Mouse (Mus musculus): ENCODE measurements around the gene Btn1a1. TPM values are rescaled to one million over a fixed set of nuclear protein-coding genes. Genes with fewer than 3 reads are reported as not detected.

The Btn1a1 gene
- polyA plus RNA-seq, 1 experiment from 2014 or later: 0.20 TPM

GRCm38 (mm10) chr13:23448758-23449157 lies 16.9 kb downstream of the Btn1a1 start:
- H3K36me3 ChIP-seq (ENCODE audit: control insufficient read depth, insufficient read depth, low read length): no peaks in the 10 kb centered on the region
- no peak overlapping the region for H3K27ac ChIP-seq (ENCODE audit: low read depth, low read length)
- peak overlapping the region; percentile 48; the same call in 1 of the 2 replicates for H3K9ac ChIP-seq (ENCODE audit: low read depth, low read length)
- peak overlapping the region; percentile 86 for H3K4me2 ChIP-seq (ENCODE audit: low read length)
- WGBS: 61% methylated on average over 3 of the region's 3 CpGs
- ATAC-seq: no peak
- peak overlapping the region; percentile 58 for H3K4me3 ChIP-seq (ENCODE audit: low read length)
- H3K27me3 ChIP-seq (replicated peaks; ENCODE audit: control insufficient read depth, insufficient read depth, low read length): no peaks in the 10 kb centered on the region
- peaks cover 12% of the 10 kb centered on the region for H3K4me1 ChIP-seq (ENCODE audit: control insufficient read depth, insufficient read depth, low read depth, low read length)
- no peaks in the 10 kb centered on the region for H3K9me3 ChIP-seq (ENCODE audit: control insufficient read depth, low read length)

- Histone ChIP-seq H3K27me3 (replicated peaks; ENCODE audit: control insufficient read depth, insufficient read depth, low read length) (no peaks in the 10 kb centered on the region), H3K9ac (ENCODE audit: low read depth, low read length) (peak overlapping the region; percentile 52), H3K4me1 (ENCODE audit: control insufficient read depth, insufficient read depth, low read depth, low read length) (peaks cover 12% of the 10 kb centered on the region), H3K9me3 (ENCODE audit: control insufficient read depth, low read length) (no peaks in the 10 kb centered on the region), H3K36me3 (ENCODE audit: control insufficient read depth, insufficient read depth, low read length) (no peaks in the 10 kb centered on the region), H3K27ac (ENCODE audit: low read depth, low read length) (peak overlapping the region; percentile 78), H3K4me2 (ENCODE audit: low read length) (peak overlapping the region; percentile 58), H3K4me3 (ENCODE audit: low read length) (peak overlapping the region; percentile 81)
- 0% methylated on average over 16 of the region's 16 CpGs for WGBS
- peak; percentile 69 for ATAC-seq
Measured at GRCm38 (mm10) chr13:23446498-23446952, 19.2 kb downstream of the Btn1a1 start.

GRCm38 (mm10) chr13:23445561-23446320 lies 20.0 kb downstream of the Btn1a1 start:
- Histone ChIP-seq H3K27me3 (replicated peaks; ENCODE audit: control insufficient read depth, insufficient read depth, low read length) (no peaks in the 10 kb centered on the region), H3K27ac (ENCODE audit: low read depth, low read length) (peak overlapping the region; percentile 98), H3K36me3 (ENCODE audit: control insufficient read depth, insufficient read depth, low read length) (no peaks in the 10 kb centered on the region), H3K9ac (ENCODE audit: low read depth, low read length) (peak overlapping the region; percentile 93), H3K4me3 (ENCODE audit: low read length) (peak overlapping the region; percentile 81), H3K4me1 (ENCODE audit: control insufficient read depth, insufficient read depth, low read depth, low read length) (peaks cover 12% of the 10 kb centered on the region), H3K4me2 (ENCODE audit: low read length) (peak overlapping the region; percentile 76), H3K9me3 (ENCODE audit: control insufficient read depth, low read length) (no peaks in the 10 kb centered on the region)
- peak; percentile 92 for ATAC-seq
- under 1% methylated on average over 55 of the region's 55 CpGs for WGBS

DNA sequence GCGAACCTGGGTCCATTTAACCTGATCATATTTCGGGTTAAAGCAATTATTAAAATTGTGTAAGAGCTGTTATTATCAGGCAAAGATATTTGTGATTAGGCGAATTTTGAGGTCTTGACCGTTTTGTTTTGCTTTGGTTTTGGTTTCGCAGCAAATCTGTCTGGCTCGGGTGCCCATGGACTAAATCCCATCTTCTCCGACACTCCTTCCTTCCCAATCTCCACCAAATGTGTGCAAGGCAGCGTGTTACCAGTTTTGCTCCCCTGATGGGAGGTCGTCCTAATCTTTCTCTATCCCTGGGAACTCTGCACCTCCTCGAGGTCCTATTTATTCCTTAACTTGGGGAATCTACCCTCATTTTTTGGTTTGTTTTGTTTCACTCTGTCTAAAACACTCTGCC lies 20.5 kb downstream of the Btn1a1 start:
- Histone ChIP-seq H3K4me3 (ENCODE audit: low read length) (peak overlapping the region; percentile 81), H3K4me1 (ENCODE audit: control insufficient read depth, insufficient read depth, low read depth, low read length) (peaks cover 12% of the 10 kb centered on the region), H3K9me3 (ENCODE audit: control insufficient read depth, low read length) (no peaks in the 10 kb centered on the region), H3K27ac (ENCODE audit: low read depth, low read length) (peak overlapping the region; percentile 98), H3K9ac (ENCODE audit: low read depth, low read length) (peak overlapping the region; percentile 93), H3K36me3 (ENCODE audit: control insufficient read depth, insufficient read depth, low read length) (no peaks in the 10 kb centered on the region), H3K27me3 (replicated peaks; ENCODE audit: control insufficient read depth, insufficient read depth, low read length) (no peaks in the 10 kb centered on the region), H3K4me2 (ENCODE audit: low read length) (peak overlapping the region; percentile 76)
- ATAC-seq: no peak
- WGBS: 2% methylated on average over 10 of the region's 10 CpGs

DNA sequence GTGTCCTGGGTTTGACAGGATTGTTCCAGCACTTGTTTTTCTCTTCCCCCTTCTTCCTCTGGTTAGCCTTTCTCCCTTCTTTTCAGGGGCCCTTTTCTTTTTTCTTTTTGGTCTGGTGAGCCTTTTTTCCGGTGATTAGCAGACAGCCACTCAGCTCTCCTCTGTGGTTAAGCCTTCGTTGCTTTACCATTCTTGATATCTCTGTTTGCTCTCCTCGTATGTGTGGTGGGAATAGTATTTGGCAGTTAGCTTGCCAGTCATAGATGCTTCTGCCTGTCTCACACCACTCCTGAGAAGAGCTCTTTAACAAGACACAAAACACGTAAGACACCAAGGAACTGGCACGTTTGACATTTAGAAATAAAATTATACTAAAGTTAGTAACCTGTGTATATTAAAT lies 21.2 kb downstream of the Btn1a1 start:
- ATAC-seq: no peak
- Histone ChIP-seq H3K4me1 (ENCODE audit: control insufficient read depth, insufficient read depth, low read depth, low read length) (peaks cover 12% of the 10 kb centered on the region), H3K4me2 (ENCODE audit: low read length) (peak overlapping the region; percentile 76), H3K36me3 (ENCODE audit: control insufficient read depth, insufficient read depth, low read length) (no peaks in the 10 kb centered on the region), H3K27me3 (replicated peaks; ENCODE audit: control insufficient read depth, insufficient read depth, low read length) (no peaks in the 10 kb centered on the region), H3K4me3 (ENCODE audit: low read length) (peak overlapping the region; percentile 81; the same call in 1 of the 2 replicates), H3K27ac (ENCODE audit: low read depth, low read length) (no peak overlapping the region; the same call in 1 of the 2 replicates), H3K9ac (ENCODE audit: low read depth, low read length) (peak overlapping the region; percentile 38), H3K9me3 (ENCODE audit: control insufficient read depth, low read length) (no peaks in the 10 kb centered on the region)
- 51% methylated on average over 5 of the region's 5 CpGs for WGBS

- Histone ChIP-seq H3K27me3 (replicated peaks; ENCODE audit: control insufficient read depth, insufficient read depth, low read length) (no peaks in the 10 kb centered on the region), H3K36me3 (ENCODE audit: control insufficient read depth, insufficient read depth, low read length) (no peaks in the 10 kb centered on the region), H3K4me2 (ENCODE audit: low read length) (no peak overlapping the region), H3K9ac (ENCODE audit: low read depth, low read length) (no peak overlapping the region), H3K9me3 (ENCODE audit: control insufficient read depth, low read length) (no peaks in the 10 kb centered on the region), H3K4me1 (ENCODE audit: control insufficient read depth, insufficient read depth, low read depth, low read length) (peaks cover 9% of the 10 kb centered on the region), H3K4me3 (ENCODE audit: low read length) (no peak overlapping the region), H3K27ac (ENCODE audit: low read depth, low read length) (no peak overlapping the region)
- ATAC-seq: no peak
- WGBS: 71% methylated on average over 10 of the region's 10 CpGs
Measured at GRCm38 (mm10) chr13:23439901-23440300, 25.8 kb downstream of the Btn1a1 start.

DNA sequence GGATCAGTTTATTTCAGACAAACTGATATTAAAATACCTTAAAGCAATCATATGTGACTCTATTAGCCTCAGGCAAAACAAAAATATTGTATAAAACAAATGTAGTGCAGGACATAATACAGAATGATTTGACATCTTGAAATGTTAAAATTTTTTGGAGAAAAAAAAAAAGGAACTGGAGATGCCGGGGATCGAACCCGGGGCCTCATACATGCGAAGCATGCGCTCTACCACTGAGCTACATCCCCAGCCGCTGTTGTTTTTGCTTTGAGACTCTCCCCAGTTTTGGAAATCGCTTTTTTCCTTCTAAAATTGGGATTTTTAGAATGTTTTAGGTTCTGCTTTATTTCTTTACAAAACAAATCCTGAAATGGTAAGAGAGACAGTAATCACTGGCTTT lies 27.2 kb downstream of the Btn1a1 start:
- WGBS: under 1% methylated on average over 7 of the region's 7 CpGs
- no peak overlapping the region for H3K27ac ChIP-seq (ENCODE audit: low read depth, low read length)
- H3K4me3 ChIP-seq (ENCODE audit: low read length): peak overlapping the region; percentile 57
- H3K4me1 ChIP-seq (ENCODE audit: control insufficient read depth, insufficient read depth, low read depth, low read length): peaks cover 6% of the 10 kb centered on the region
- H3K36me3 ChIP-seq (ENCODE audit: control insufficient read depth, insufficient read depth, low read length): no peaks in the 10 kb centered on the region
- no peaks in the 10 kb centered on the region for H3K27me3 ChIP-seq (replicated peaks; ENCODE audit: control insufficient read depth, insufficient read depth, low read length)
- no peaks in the 10 kb centered on the region for H3K9me3 ChIP-seq (ENCODE audit: control insufficient read depth, low read length)
- peak; percentile 28; the same call in 1 of the 2 replicates for ATAC-seq
- H3K9ac ChIP-seq (ENCODE audit: low read depth, low read length): peak overlapping the region; percentile 41
- peak overlapping the region; percentile 77 for H3K4me2 ChIP-seq (ENCODE audit: low read length)

GRCm38 (mm10) chr13:23437908-23438307 lies 27.8 kb downstream of the Btn1a1 start:
- peak overlapping the region; percentile 77 for H3K4me2 ChIP-seq (ENCODE audit: low read length)
- ATAC-seq: peak; percentile 90
- peak overlapping the region; percentile 62 for H3K9ac ChIP-seq (ENCODE audit: low read depth, low read length)
- peaks cover 9% of the 10 kb centered on the region for H3K4me1 ChIP-seq (ENCODE audit: control insufficient read depth, insufficient read depth, low read depth, low read length)
- H3K36me3 ChIP-seq (ENCODE audit: control insufficient read depth, insufficient read depth, low read length): no peaks in the 10 kb centered on the region
- peak overlapping the region; percentile 57 for H3K4me3 ChIP-seq (ENCODE audit: low read length)
- H3K9me3 ChIP-seq (ENCODE audit: control insufficient read depth, low read length): no peaks in the 10 kb centered on the region
- no peak overlapping the region; the same call in 1 of the 2 replicates for H3K27ac ChIP-seq (ENCODE audit: low read depth, low read length)
- H3K27me3 ChIP-seq (replicated peaks; ENCODE audit: control insufficient read depth, insufficient read depth, low read length): no peaks in the 10 kb centered on the region
- WGBS: 0% methylated on average over 17 of the region's 17 CpGs

Measured in hindbrain, embryonic 16.5 days (tissue).